Mouse (Mus musculus) left cerebral cortex, adult 18-20 months (tissue): ENCODE data around the gene Zfp595. TPM values are rescaled to one million over a fixed set of nuclear protein-coding genes. Genes with fewer than 3 reads are reported as not detected.
"Not testable (repeated sequence)": the region's sequence is repeated elsewhere in the genome, so short reads cannot be mapped to it uniquely, and the experiment has no call there.

ENCODE experiments used
- DNase-seq, 2 experiments: peaks; one replicate each; pipeline ENCODE4 v3.0.0; 2021 to 2022; ENCODE audit warnings: low spot score in 2 of 2, mixed read lengths in 1 of 2
- long read RNA-seq, 2 experiments: library from polyadenylated mRNA; stranded (forward); transcript quantifications; one replicate each; pipeline ENCODE4 v2.0.0; 2021
- total RNA-seq, 2 experiments: library from RNA; stranded (reverse); gene quantifications; 2 replicates each; pipeline ENCODE4 v1.2.3; 2021

Gene Zfp595
- 1 to 10 TPM; 3.1 TPM for total RNA-seq
- long read RNA-seq, experiment 1, partial matches to known transcripts: 0 of 2 reads
- long read RNA-seq, experiment 1, other reads (novel, unspliced or antisense): 1 of 2 reads
- long read RNA-seq, experiment 2: 0 reads

DNA sequence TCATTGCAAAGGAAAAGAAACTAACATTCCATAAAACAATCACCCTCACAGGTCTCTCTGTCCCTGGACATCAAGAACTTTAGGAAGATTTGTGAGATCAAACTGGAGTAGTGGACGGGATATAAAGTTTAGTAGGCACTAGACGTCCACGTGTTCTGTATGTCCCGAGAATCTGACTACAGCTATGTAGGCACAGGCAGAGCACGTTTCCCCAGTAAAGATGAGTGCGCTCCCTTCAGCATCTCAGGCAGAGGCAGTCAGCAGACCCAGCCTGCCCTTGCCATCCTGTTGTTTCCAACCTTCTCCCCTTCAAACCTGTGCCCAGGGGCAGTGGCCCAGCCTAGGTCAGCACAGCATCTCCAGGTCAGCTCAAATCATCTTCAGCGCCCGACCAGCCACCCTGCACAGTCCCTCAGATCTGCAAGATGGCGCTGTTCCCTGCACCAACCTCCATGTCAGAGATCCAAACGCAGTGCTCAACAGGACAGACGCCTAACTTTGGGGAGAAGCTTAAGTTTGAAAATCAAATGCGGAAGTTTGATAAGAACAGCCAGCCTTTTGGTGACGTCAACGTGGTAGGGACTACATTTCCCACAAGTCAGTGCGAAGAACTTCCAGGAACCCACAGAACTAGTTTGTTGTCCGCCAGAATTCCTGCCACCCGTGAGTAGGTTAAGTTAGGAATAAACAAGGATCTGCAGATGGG lies at the start of gene Zfp595:
Gene Zfp595, minus strand, starts transcription at position 552 of the 706 bp plus-strand sequence.
- peak; percentile 78 to 85 for DNase-seq

DNA sequence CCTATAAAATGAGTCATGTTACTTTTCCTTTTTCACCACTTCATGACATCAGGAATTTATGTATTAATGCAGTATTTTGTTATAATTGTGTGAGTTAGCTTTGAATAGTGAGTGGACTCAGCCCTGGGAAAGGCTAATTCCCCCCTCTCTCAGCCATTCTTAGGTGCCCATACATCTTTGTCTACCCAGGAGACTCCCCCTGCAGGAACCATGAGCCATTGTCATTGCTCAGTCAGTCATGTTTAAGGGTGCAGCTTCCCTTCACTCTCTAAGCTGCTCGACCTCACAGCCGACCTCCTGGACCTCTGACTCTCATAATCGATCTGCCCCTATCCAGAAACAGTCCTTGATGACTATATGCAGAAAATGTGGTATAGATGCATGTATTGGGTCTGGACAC lies 43.9 kb upstream of the Zfp595 start:
- not testable (repeated sequence) for DNase-seq

DNA sequence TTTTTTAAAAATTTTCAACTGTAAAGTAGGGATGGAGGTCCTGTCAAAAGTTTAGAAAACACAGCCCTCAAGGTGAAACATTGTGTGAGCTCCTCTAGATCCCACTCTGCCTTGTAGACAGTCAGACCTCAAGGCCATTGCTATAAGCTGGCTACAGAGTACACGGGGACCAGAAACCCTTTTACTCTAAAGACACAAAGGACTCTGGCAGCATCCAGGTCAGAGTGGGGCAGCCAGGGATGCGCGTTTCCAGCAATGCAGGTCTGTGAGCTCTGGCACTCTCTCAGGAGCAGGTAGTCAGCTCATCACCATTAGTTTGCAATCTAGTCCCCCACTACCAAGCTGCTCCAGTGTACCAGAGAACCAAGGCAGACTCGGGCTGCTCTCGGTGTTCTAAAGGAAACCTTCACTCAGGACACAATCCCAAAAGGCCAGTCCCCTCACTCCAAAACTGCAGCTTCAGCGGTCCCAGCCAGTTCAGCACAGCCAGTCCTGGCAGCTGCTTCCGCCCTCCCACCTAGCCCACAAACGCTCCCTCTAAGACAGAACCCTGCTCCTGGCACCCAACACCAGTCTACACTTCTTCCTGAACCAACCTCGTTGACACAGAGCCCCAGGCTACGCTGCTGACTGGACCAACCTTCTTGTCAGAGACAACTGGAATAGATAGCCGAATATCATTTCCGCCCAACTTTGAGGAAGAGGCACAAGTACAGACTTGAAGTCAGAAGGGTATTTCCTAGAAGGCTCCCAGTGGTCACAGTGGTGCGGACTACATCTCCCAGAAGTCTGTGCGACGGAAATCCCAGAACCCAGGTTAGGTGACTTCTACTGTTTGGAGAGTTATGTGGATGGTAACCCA lies 42.9 kb upstream of the Zfp595 start, which contains the start of the genes Gm28041 and Zfp456:
Gene Gm28041, minus strand, starts transcription at position 684 of the 862 bp plus-strand sequence.
Gene Zfp456, minus strand, starts transcription at position 761 of the 862 bp plus-strand sequence.
- DNase-seq: peak; percentile 63 to 66

DNA sequence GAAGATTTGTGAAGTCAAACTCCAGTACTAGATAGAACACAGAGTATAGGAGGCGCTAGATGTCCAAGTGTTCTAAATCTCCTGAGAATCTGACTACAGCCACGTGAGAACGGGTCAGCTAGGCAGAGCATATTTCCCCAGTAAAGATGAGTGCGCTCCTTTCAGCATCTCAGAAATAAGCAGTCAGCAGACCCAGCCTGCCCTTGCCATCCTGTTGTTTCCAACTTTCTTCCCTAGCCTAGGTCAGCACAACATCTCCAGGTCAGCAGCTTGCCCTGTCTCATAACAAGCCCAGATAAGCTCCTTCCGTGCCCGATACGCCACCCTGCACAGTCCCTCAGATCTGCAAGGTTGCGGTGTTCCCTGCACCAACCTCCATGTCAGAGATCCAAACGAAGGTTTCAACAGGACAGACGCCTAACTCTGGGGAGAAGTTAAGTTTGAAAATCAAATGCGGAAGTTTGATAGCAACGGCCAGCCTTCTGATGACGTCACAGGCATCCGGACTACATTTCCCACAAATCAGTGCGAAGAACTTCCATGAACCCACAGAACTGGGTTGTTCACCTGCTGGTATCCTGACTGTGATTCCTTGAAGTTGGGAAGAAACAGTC lies 27.9 kb upstream of the Zfp595 start, which contains the start of the genes Gm28044 and Zfp953:
Gene Gm28044, minus strand, starts transcription at position 406 of the 614 bp plus-strand sequence.
Gene Zfp953, minus strand, starts transcription at position 475 of the 614 bp plus-strand sequence.
- peak; percentile 90 to 95 for DNase-seq

DNA sequence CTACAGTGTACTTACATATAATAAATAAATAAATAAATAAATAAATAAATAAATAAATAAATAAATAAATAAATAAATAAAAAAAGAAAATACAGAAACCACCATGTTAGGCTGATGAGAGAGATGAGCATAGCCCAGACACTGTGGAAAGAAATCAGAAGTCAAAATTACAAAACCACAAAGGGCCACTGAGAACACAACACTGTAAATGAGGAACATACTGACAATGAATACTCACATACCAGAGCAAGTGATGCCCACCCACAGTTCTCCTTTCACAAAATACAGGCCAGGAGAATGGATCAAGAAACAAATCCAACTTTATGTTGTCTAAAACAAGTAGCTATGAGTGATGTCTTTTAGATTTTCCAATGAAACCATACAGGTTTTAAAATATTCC lies 19.5 kb upstream of the Zfp595 start:
- DNase-seq: no peak

DNA sequence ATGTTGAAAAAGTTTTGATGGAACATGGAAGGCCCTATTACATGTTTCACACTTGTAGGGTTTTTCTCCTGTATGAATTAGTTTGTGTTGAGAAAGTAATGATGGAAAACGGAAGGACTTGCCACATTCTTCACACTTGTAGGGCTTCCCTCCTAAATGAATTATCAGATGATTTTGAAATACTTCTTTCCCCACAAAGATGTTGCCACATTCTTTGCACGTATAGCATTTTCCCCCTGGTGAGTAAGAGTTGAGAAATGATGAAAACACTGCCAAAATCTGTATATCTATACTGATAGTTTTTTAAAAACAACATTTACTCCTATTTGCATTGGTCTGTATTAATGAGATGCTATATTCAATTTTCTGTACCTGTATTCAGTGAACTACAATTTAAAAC lies 11.1 kb upstream of the Zfp595 start:
- DNase-seq: no peak

DNA sequence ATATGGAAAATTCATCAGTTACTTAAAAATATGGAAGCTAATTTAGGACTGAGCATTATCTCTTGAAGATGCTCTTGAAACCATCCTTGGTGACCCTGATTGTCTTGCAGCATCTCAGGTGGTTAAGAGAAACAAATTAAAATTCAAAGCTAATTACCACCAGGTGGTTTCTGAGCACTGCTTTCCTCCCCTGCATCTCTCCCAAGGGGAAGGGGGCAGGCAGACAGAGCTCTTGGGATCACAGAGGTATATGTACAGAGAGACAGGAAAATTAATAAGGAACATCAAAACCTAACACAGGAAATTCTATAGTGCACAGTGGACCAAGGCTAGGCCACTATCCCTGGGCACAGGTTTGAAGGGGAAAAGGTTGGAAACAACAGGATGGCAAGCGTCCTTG lies 507 bp upstream of the Zfp595 start:
- DNase-seq: no peak

DNA sequence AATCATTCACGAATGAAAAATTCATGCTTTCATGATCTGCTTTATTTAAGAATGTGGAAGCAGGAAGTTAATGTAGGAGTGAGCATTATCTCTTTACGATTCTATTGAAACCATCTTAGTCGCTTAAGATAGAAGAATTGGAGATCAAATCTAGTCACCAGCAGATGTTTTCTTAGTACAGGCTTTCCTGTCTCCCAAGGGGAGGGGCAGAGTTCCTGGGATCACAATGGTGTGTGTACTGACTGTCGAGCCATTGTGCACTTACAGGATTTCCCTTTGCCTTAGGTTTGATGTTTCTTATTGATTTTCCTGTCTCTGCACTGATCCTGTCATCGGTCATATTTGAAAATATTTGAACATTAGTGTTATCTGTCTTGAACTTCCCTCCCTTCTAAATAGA lies 25.7 kb downstream of the Zfp595 start:
- DNase-seq: peak in 1 of 2 experiments; percentile 2

DNA sequence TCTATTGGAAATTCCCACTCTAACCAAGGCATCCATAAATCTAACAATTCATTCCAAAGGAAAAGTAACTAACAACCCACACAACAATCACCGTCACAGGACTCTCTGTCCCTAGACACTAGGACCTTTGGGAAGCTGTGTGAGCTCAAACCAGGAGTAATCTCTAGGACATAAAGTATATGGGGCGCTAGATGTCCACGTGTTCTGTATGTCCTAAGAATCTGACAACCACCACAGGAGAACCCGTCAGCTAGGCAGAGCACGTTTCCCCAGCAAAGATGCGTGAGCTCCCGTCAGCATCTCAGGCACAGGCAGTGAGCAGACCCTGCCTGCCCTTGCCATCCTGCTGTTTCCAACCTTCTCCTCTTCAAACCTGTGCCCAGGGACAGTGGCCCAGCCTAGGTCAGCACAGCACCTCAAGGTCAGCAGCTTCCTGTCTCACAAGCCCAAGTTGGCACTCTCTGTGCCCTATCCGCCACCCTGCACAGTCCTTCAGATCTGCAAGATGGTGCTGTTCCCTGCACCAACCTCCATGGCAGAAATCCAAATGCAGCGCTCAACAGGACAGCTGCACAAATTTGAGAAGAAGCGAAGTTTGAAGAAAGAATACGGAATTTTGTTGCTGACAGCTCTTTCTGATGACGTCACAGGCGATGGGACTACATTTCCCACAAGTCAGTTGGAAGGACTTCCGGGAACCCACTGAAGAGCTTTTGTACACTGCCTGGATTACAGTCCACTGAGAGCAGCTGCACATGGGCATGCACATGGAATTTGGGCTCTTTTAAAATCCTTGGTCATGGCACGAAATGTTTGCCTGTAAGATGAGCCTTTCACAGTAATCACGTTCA lies 26.3 kb downstream of the Zfp595 start, which contains the start of gene Zfp457:
Gene Zfp457, minus strand, starts transcription at position 664 of the 851 bp plus-strand sequence.
- DNase-seq: peak; percentile 92

DNA sequence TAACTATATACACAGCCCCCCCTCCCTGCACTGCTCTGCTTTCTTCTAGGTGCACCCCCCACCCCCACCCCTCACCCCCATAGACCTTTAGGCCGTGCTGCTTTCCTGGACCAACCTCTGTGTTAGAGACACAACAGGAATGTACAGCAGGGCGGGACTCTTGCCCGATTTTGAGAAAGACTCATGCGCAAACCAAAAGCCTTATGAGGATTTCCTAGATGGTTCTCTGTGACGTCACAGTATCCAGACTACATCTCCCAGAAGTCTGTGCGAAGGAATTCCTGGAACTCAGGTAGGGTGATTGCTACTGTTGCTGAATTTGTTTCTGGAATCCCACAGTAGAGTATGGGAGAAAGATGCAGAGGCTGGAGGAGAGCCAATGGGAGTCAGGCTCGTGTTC lies 54.1 kb downstream of the Zfp595 start, which contains the start of gene Zfp458:
Gene Zfp458, minus strand, starts transcription at position 153 of the 400 bp plus-strand sequence.
- DNase-seq: peak; percentile 16 to 27

DNA sequence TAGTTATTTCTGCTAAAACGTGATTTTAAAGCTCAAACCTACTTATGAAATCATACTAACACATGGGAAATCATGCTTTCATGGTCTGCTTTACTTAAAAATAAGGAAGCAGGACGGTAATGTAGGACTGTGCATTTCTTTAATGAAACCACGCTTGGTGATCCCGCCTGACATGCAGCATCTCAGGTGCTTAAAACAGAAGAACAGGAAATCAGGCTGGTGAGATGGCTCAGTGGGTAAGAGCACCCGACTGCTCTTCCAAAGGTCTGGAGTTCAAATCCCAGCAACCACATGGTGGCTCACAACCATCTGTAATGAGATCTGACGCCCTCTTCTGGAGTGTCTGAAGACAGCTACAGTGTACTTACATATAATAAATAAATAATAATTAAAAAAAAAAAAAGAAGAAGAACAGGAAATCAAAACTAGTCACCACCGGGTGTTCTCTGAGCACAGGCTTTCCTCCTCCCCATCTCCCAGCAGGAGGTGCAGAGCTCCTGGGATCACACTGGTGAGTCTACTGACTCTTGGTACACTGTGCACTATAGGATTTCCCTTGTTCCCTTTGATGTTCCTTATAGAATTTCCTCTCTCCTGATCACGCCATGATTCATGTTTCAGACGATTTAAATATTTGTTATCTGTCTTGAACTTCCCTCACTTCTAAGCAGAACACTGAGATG lies 62.8 kb downstream of the Zfp595 start:
- not testable (repeated sequence) for DNase-seq

DNA sequence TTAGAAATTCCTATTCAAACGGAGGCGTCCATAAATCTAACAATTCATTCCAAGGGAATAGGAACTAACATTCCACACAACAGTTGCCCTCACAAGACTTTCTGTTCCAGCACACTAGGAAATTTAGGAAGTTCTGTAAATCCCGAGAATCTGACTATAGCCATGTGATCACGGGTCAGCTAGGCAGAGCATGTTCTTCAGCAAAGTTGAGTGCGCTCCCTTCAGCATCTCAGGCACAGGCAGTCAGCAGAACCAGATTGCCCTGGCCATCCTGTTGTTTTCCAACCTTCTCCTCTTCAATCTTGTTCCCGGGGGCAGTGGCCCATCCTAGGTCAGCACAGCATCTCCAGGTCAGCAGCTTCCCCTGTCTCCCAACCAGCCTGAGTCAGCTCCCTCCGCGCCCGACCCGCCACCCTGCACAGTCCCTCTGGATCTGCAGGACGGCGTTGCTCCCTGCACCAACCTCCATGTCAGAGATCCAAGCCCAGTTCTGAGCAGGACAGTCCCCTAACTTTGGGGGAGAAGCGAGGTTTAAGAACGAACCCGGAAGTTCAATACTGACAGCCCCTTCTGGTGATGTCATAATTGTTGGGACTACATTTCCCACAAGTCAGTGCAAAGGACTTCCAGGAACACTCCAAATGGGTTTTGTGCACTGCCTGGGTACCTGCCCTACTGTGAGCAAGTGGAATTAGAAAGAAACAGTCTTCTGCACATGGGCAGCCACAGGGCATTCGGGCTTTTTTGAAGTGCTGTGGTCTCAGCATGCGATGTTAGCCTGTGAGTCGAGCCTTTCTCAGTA lies 63.6 kb downstream of the Zfp595 start:
- DNase-seq: peak; percentile 71 to 78

Other genes with a start within 250 kb of the Zfp595 start
- gene Zfp708, start 234.6 kb downstream of the Zfp595 start, total RNA-seq: 1 to 10 TPM; 2.3 to 2.4 TPM
- 1 to 10 TPM; 3.1 to 3.2 TPM for gene Gm28557, start 224.0 kb downstream of the Zfp595 start, total RNA-seq
- gene Rslcan18, start 216.3 kb downstream of the Zfp595 start, total RNA-seq: under 1 TPM; 0.21 to 0.30 TPM
- 10 to 100 TPM in 1 of 2 experiments, 1 to 10 TPM in 1; 9.5 to 10.1 TPM for gene Zfp759, start 210.9 kb downstream of the Zfp595 start, total RNA-seq
- gene Rsl1, start 159.4 kb downstream of the Zfp595 start, total RNA-seq: 1 to 10 TPM; 4.3 to 5.5 TPM
- 1 to 10 TPM; 3.1 to 4.5 TPM for gene Zfp455, start 138.1 kb downstream of the Zfp595 start, total RNA-seq
- gene Zfp458, start 54.1 kb downstream of the Zfp595 start, total RNA-seq: 10 to 100 TPM; 18.7 to 20.4 TPM
- 1 to 10 TPM; 5.1 to 7.2 TPM for gene Zfp457, start 26.1 kb downstream of the Zfp595 start, total RNA-seq
- gene Gm28044, start 28.0 kb upstream of the Zfp595 start, total RNA-seq: 1 to 10 TPM in 1 of 2 experiments, not detected in 1; 3.6 TPM
- under 1 TPM; 0.77 to 0.91 TPM for gene Zfp953, start 28.0 kb upstream of the Zfp595 start, total RNA-seq
- gene Gm28041, start 43.2 kb upstream of the Zfp595 start, total RNA-seq: not detected
- gene Zfp456, start 43.2 kb upstream of the Zfp595 start, total RNA-seq: 1 to 10 TPM; 1.4 to 2.0 TPM
- 1 to 10 TPM; 2.6 to 3.5 TPM for gene Zfp429, start 67.2 kb upstream of the Zfp595 start, total RNA-seq
- gene Zfp459, start 88.8 kb upstream of the Zfp595 start, total RNA-seq: 1 to 10 TPM; 3.9 to 5.0 TPM
- gene Zfp874a, start 119.1 kb upstream of the Zfp595 start, total RNA-seq: 10 to 100 TPM; 12.1 to 12.8 TPM
- 10 to 100 TPM; 14.9 to 23.6 TPM for gene Zfp874b, start 151.7 kb upstream of the Zfp595 start, total RNA-seq
- gene Zfp58, start 168.0 kb upstream of the Zfp595 start, total RNA-seq: 1 to 10 TPM; 9.7 to 9.9 TPM
- gene Gm26965, start 193.6 kb upstream of the Zfp595 start, total RNA-seq: 1 to 10 TPM in 1 of 2 experiments, not detected in 1; 1.6 TPM
- 10 to 100 TPM; 21.3 to 21.4 TPM for gene Zfp87, start 193.6 kb upstream of the Zfp595 start, total RNA-seq
- gene Zfp748, start 221.3 kb upstream of the Zfp595 start, total RNA-seq: 10 to 100 TPM; 10.2 to 10.3 TPM